Mouse (Mus musculus) hindbrain, postnatal 0 days (tissue): ENCODE results near the gene Cped1. TPM values are rescaled to one million over a fixed set of nuclear protein-coding genes. Genes with fewer than 3 reads are reported as not detected.
A peak's percentile ranks its signal among the peaks of the same experiment; 100 is the strongest.

ENCODE experiments used
- ATAC-seq: fragments of 200-750 bp; cut with Nextera tagmentation; 2 replicates; pipeline ENCODE4 v1.8.0; 2017; ENCODE audit warnings: mild to moderate bottlenecking, moderate TSS enrichment, moderate library complexity
- DNase-seq: peaks from one replicate; pipeline ENCODE4 v3.0.0-alpha.2; 2015; ENCODE audit warnings: low spot score
- H3K27ac ChIP-seq: fragments of 300-500 bp; sonication (generic); 2 replicates; pipeline ENCODE4 v1.5.1; 2014; ENCODE audit warnings: mild to moderate bottlenecking
- H3K27me3 ChIP-seq: fragments of 300-500 bp; sonication (generic); 2 replicates; pipeline ENCODE4 v1.6.1; 2014; ENCODE audit warnings: low read length, mixed read lengths; ENCODE audit not compliant: insufficient read depth
- H3K36me3 ChIP-seq: fragments of 300-500 bp; sonication (generic); 2 replicates; pipeline ENCODE4 v1.6.1; 2014; ENCODE audit warnings: low read length, mixed read lengths; ENCODE audit not compliant: insufficient read depth
- H3K4me1 ChIP-seq: fragments of 300-500 bp; sonication (generic); 2 replicates; pipeline ENCODE4 v1.6.1; 2014; ENCODE audit warnings: antibody characterized with exemption, low read length, mixed read lengths; ENCODE audit not compliant: insufficient read depth
- H3K4me2 ChIP-seq: fragments of 300-500 bp; sonication (generic); 2 replicates; pipeline ENCODE4 v1.6.1; 2014; ENCODE audit warnings: low read depth, mild to moderate bottlenecking, low read length, moderate library complexity, mixed read lengths
- H3K4me3 ChIP-seq: fragments of 300-500 bp; sonication (generic); 2 replicates; pipeline ENCODE4 v1.5.1; 2014; ENCODE audit warnings: low read length
- H3K9ac ChIP-seq: fragments of 300-500 bp; sonication (generic); replicated peaks from 2 replicates; pipeline ENCODE4 v1.6.1; 2014; ENCODE audit warnings: mild to moderate bottlenecking, low read length, moderate library complexity, mixed read lengths
- H3K9me3 ChIP-seq: fragments of 300-500 bp; sonication (generic); 2 replicates; pipeline ENCODE4 v1.6.1; 2016; ENCODE audit warnings: low read length, mixed read lengths
- CTCF ChIP-seq: IDR thresholded peaks from 2 replicates; pipeline ENCODE4 v1.5.1; 2016; ENCODE audit warnings: antibody characterized with exemption, control low read depth, low read depth
- WGBS: fragments of 180-500 bp; shearing (Covaris S2); extraction: QIAGEN DNeasy Blood & Tissue Kit; methylation state at CpG from one replicate; pipeline ENCODE4 v1.1.7; 2014; 5-methylcytosine and 5-hydroxymethylcytosine counted together
- polyA plus RNA-seq: library from polyadenylated mRNA; unstranded; fragments of >200 nt; fragmentation: Nextera tagmentation; extraction: Ambion mirVana; gene quantifications from 2 replicates; pipeline ENCODE4 v1.2.1, GENCODE M21; 2015
- total RNA-seq: library from RNA; depleted of rRNA; stranded (reverse); fragments of >200 nt; gene quantifications from 2 replicates; pipeline ENCODE4 v1.2.3, GENCODE M21; 2014

The Cped1 gene
- total and polyA plus RNA-seq, 2 experiments from 2014 or later, result 3.1 to 4.6 TPM

DNA sequence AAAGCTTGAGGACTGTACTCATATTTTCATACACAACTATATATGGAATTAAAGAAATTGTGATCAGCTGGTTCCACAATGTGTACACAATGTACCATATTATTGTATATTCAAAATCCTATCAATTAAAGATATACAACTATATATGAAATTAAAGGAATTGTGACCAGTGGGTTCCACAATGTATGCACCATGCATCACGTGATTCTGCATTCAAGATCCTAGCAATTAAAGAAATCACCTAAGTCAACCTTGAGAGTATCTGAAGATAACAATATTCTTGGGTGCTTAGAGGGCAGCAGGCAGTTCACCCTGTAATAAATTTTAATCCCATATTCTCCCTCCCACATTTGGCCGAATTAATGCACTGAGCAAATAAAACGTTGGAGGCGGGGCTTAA lies 280.3 kb downstream of the Cped1 start:
- no peak for DNase-seq
- Histone ChIP-seq H3K9ac (no peak overlapping the region), H3K4me3 (no peak overlapping the region), H3K27me3 (no peaks in the 10 kb centered on the region), H3K36me3 (no peaks in the 10 kb centered on the region), H3K4me1 (no peaks in the 10 kb centered on the region), H3K9me3 (no peaks in the 10 kb centered on the region), H3K4me2 (no peak overlapping the region), H3K27ac (no peak overlapping the region)
- ATAC-seq, result no peak
- 85% methylated on average over 4 of the region's 4 CpGs for WGBS
- TF ChIP-seq CTCF, result no peak

DNA sequence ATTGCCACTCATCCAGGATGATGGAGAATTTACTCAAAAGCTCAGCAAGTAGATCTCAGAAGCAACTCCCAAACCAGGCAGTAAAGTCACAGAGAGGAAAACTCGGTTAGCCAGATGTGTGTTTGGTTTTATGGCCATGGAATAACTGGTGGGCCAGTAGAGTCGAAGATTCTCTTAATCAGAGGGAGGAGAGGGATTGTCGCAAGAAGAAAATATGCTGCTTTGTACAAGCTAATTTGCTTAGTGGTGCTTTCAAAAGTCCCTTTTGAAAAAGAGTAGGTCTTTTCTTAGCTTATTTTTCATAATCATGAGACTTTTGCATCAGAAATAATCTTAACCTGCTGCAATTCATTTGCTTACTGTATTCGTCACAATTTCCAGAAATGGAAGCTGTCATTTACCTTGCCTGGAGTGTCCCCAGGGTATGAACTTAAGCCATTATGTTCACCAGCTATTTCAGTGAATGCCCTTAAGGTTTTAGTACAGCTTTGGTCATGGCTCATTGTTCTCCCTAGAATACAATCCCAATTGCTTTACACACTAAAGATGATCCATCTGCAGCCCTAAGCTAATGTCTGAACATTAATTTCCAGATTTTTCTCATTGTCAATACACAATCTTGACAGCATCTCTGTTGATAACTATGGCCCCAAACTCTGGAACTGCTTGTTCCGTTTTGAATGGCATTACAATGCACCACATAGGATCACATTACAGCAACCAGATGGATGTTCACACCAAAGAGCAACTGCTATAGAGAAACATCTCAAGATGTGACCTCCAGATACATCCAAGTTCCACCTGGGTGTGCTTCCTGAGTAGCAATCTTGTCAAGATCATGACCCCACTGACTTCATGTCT lies 282.3 kb downstream of the Cped1 start:
- 80% methylated on average over 5 of the region's 5 CpGs for WGBS
- no peak for DNase-seq

DNA sequence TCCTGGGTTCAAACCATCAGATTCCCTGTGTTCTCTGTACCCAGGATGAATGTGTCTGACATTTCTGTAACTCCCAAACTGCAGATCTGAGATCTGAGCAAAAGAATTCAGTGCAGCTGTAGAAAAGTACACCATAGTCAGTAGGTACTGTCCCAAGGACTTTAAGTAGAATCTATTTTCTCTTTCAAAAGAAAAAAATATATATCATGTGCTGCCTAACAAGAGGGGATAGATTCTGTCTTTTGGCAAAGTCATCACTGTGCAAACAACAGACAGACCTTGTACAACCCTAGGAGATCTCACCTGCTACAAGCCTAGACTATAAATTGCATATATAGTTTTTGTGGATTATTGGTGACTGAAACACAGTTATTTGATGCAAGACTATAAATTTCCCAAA lies 283.0 kb downstream of the Cped1 start:
- H3K36me3 ChIP-seq, result no peaks in the 10 kb centered on the region
- H3K9ac ChIP-seq, result no peak overlapping the region
- H3K9me3 ChIP-seq, result no peaks in the 10 kb centered on the region
- no peak for TF ChIP-seq CTCF
- ATAC-seq, result no peak
- no peak overlapping the region for H3K27ac ChIP-seq
- no peak for DNase-seq
- no peaks in the 10 kb centered on the region for H3K27me3 ChIP-seq
- no peak overlapping the region for H3K4me3 ChIP-seq
- H3K4me2 ChIP-seq, result no peak overlapping the region
- no peaks in the 10 kb centered on the region for H3K4me1 ChIP-seq

More for the DNA sequence above, 282.3 kb downstream of the Cped1 start:
- TF ChIP-seq CTCF, result no peak
- Histone ChIP-seq H3K4me1 (no peaks in the 10 kb centered on the region), H3K4me3 (no peak overlapping the region), H3K9me3 (no peaks in the 10 kb centered on the region), H3K4me2 (no peak overlapping the region), H3K36me3 (no peaks in the 10 kb centered on the region), H3K27me3 (no peaks in the 10 kb centered on the region), H3K27ac (no peak overlapping the region), H3K9ac (no peak overlapping the region)
- ATAC-seq, result no peak

GRCm38 (mm10) chr6:22269840-22270521 lies 284.3 kb downstream of the Cped1 start:
- no peaks in the 10 kb centered on the region for H3K36me3 ChIP-seq
- no peak for TF ChIP-seq CTCF
- WGBS, result 82% methylated on average over 8 of the region's 8 CpGs

DNA sequence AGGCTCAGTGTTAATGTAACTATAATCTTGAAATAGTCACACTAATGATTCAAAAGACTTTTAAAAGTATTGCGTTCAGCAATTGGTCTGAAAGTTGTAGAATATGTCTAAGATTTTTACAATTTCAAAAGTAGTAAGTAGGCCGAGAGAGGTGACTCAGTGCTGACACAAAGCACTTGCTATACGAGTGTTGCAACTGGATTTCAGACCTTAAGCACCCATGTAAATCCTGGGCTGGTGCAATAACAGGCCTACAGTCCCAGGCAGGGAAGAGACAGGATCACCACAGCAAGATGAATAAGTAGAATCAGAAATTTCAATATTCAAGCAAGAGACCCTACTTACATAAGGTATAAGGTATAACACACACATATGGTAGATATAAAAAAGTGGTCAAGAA lies 292.2 kb downstream of the Cped1 start:
- Histone ChIP-seq H3K4me1 (no peaks in the 10 kb centered on the region; the same call in 1 of the 2 replicates), H3K9me3 (no peaks in the 10 kb centered on the region), H3K27me3 (no peaks in the 10 kb centered on the region), H3K27ac (no peak overlapping the region), H3K4me2 (no peak overlapping the region), H3K4me3 (no peak overlapping the region), H3K9ac (no peak overlapping the region), H3K36me3 (no peaks in the 10 kb centered on the region)
- 92% methylated on average over 3 of the region's 3 CpGs for WGBS
- TF ChIP-seq CTCF, result no peak
- ATAC-seq (no peak), DNase-seq (no peak)

More at GRCm38 (mm10) chr6:22269840-22270521, 284.3 kb downstream of the Cped1 start:
- ATAC-seq, result no peak
- H3K4me2 ChIP-seq, result no peak overlapping the region
- no peak for DNase-seq
- H3K27ac ChIP-seq, result no peak overlapping the region
- no peak overlapping the region for H3K9ac ChIP-seq
- no peaks in the 10 kb centered on the region for H3K9me3 ChIP-seq
- no peak overlapping the region for H3K4me3 ChIP-seq
- no peaks in the 10 kb centered on the region for H3K27me3 ChIP-seq
- no peaks in the 10 kb centered on the region for H3K4me1 ChIP-seq

DNA sequence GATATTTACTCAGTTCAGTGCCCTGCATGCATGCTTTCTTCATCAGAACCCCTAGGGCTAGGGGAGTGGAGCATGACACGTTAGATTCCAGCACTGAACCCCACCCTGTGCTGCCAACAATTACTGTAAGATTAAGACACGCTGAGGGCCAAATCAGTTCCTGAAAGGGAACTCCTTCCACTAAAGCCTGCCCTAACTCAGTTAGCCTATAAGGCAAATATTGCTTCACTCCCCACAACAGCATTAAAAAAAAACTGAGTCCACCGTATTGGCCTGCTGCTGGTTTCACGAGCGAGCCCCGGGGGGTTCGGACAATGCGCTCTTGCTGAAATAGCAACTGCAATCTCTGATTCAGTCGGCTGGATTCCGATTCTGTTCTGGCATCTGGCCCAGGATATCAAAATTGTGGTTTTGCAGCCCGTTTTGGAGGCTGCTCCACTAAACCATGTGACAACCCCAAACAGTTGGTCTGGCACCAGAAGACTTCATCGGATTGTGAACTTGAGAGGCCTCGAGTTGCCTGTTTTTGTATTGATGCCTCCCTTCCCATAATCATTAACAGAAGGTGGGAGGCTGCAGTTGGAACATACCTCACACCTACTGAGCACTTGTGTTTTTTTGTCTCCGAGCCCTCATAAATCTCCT lies 294.6 kb downstream of the Cped1 start:
- Histone ChIP-seq H3K9ac (no peak overlapping the region), H3K27ac (no peak overlapping the region), H3K27me3 (no peaks in the 10 kb centered on the region), H3K36me3 (no peaks in the 10 kb centered on the region), H3K4me1 (no peaks in the 10 kb centered on the region; the same call in 1 of the 2 replicates), H3K4me3 (no peak overlapping the region), H3K9me3 (no peaks in the 10 kb centered on the region), H3K4me2 (peak overlapping the region; percentile 36)
- ATAC-seq (no peak), DNase-seq (peak; percentile 42)
- WGBS, result 37% methylated on average over 14 of the region's 14 CpGs
- no peak for TF ChIP-seq CTCF
